Mouse (Mus musculus): ENCODE measurements around the gene Fdxr.
A peak's percentile ranks its signal among the peaks of the same experiment; 100 is the strongest.

Fdxr gene

DNA sequence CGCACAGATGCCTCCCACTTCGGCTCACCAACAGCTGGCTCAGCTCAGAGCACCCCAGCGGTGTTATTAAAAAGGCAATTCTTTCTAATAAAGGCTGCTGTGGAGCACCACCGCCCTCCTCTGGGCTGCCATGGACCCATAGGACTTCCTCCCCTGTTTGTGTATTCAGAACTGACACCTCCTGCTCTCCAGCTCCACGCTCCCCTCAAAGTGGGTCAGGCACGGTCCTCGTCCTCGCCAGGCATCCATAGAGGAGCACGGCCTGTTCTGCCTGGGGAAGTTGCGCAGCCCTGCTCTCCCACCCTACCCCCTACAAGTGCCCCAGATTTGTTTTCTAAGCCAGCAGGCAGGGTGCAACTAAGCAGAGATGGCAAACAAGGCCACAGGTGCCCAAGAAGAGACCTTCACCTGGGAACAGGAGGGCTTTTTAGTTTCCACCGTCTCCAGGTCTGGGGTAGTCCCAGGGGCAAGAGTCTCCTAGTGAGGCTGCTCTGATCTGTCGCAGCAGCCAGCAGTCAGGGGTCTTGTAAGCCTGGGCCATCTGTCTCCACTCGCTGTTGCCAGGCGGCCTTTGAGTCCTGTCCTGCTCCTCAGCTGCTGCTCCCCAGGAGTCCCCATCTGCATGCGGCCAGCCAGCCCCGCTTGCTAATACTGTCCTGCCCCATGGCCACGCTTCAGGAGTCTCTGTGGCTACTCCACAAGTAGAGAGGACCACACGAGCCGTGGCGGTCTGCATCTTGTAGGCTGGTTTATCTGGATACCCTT, 43.1 kb downstream of the Fdxr start:
- DNase-seq: peak; percentile 44

DNA sequence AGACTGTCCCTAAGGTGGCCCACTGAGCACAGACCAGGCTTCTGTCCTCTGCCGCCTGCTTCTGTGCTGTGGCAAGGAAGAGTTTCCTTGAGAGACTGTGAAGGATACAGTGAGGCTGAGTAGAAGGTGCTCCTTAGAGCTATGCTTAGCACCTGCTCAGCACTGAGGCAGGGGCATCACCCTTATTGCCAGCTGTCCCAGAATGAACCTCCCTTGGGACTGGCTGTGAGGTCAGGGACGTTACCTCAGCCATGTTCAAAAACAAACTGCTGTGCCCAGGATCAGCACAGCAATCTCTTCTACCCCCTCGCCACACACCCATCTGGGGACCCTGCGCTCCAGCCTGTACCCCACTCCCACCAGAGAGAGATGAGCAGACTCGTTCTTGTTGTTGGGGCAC, 44.0 kb downstream of the Fdxr start:
- no peak for DNase-seq

DNA sequence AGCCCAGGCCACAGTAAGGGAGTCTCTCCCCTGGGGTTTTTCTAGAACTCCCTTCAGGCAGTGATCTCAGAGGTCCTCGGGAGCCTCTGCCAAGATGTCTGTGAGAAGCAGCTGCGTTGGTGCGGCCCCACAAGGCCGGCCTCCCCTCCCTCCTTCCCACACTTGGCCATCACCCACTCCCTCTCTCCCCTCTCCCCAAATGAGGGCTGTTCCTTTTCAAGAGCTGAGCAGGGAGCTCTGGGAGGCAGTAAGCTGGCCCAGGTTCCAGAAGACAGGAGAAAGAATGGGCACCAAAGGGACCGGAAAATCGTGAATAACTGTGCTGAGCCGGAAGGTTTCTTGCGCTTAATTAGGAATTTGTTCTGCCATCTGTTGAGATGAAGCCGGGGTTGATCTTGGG, 44.9 kb downstream of the Fdxr start:
- DNase-seq: peak; percentile 45

GRCm38 (mm10) chr11:115231168-115231915, 45.5 kb downstream of the Fdxr start:
- peak; percentile 59 for DNase-seq

DNA sequence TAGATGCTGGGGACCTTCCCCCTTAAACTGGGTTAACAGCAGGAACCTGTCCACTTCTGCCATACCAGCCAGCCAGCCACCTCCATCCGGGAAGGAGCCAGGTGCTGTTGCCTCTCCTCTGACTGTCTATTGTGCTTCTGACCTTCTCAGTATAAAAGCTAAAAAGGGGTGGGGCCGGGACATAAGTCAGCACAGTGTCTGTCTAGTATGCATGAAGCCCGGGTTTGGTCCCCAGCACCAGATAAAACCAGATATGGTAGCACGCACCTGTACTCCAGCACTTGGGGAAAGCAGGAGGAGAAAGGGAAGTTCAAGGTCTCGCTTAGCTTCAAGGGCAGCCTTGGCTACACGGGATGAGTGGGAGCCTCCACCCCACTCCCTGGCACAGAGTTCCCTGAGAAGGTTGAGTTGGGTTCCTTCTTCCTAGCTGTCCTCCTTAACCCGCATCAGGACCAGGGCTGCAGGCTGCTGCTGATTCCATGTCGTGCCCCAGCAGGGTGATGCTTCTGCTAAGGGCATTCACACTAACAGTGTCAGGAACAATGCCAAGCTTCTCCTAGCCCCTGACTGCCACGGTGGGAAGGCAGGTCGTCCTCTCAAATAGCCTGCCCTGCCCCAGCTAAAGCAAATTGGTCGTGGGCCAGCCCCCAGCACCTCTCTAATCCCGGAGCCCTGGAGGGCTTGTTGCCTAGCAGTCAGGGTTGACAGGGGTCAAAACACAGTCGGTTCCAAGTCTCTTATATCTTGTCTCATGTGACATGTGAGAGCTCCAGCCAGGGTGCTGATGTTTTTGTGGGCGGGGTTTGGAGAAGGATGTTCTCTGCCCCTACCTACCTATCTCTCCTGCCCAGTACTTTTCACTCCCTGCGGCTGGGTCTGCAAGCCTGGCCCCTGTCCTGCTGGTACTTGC, 47.6 kb downstream of the Fdxr start:
- no peak for DNase-seq

DNA sequence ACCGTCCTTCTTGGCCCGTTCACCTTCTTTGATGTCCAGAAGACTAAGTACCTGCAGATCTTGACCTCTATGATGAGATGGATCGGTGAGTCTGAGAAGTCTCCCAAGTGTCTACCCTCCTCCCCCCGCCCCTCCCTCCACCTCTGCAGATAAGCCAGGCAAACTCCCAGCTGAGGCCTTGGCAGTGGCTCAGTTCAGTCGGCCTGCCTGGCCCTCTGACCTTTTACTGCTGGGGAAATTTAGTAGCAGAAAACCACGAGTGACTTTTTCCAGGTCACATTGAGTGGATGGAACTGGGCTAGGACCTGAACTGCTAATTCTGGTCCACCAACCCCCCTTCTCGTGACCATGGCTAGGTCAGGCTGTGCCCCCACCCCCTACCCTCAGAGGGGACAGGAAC, 48.4 kb downstream of the Fdxr start:
- DNase-seq: no peak

GRCm38 (mm10) chr11:115227640-115228039, 49.2 kb downstream of the Fdxr start:
- no peak for DNase-seq

GRCm38 (mm10) chr11:115226811-115227491, 49.9 kb downstream of the Fdxr start:
- no peak for DNase-seq

GRCm38 (mm10) chr11:115225301-115225700, 51.5 kb downstream of the Fdxr start:
- no peak for DNase-seq

DNA sequence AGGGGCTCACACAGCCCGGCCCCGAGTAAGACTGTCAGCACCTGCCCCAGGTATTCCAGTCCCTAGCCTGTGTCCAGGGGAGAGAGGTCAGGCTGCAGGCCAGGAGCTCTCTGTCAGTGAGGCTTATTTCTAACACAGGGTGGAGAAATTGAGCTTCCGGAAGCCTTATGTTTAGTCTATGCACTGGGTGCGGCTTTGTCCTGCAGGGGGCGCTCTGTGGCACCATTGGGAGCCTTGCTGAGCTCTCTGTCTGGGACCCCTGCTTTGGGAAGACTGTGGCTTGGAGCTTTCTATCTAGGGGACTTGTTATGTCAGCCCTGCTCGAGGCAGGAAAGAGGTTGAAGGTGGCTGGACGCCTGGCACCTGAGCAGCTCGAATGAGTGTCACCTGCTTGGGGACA, 52.0 kb downstream of the Fdxr start:
- DNase-seq: peak; percentile 75

GRCm38 (mm10) chr11:115223877-115224276, 53.0 kb downstream of the Fdxr start:
- no peak for DNase-seq

GRCm38 (mm10) chr11:115223451-115223850, 53.4 kb downstream of the Fdxr start:
- DNase-seq: no peak

DNA sequence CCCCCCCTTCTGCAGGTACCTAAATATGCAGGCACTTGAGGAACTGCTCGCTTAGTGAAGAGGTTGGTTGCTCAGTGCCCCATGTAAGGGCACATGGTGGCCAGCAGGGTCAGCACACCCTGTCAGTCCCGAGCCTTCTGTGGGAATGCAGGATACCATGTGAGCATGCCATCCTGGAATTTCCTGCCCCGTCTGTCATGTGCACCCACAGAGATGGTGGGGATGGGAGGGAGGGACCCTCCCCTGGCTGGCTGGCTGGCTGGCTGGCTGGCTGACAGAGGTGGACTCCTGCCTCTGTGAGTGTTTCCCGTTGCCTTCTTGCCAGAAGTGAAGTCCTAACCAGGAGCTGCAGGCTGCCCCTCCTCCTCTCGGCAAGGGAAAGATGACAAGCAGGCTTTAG, 54.3 kb downstream of the Fdxr start:
- DNase-seq: no peak

GRCm38 (mm10) chr11:115222077-115222476, 54.8 kb downstream of the Fdxr start:
- peak; percentile 79 for DNase-seq

DNA sequence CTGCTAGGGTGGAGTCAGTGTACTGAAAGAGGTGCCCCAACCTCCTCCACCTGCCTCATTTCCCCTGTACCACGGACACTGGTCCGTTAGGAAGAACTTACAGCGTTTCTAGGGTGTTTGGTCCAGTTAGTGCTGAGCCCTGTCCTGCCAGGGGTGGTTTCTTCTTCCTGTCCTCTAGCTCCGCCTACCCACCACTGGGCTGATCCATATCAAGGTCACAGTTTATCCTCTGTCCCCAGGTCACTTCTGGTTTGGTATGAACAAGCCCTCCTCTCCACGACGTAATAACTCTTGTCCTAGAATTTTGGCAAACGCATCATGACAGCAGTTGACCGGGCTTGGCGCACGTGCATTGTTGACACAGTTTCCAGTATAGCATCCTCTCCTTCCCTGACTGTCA, 57.2 kb downstream of the Fdxr start:
- DNase-seq: no peak

DNA sequence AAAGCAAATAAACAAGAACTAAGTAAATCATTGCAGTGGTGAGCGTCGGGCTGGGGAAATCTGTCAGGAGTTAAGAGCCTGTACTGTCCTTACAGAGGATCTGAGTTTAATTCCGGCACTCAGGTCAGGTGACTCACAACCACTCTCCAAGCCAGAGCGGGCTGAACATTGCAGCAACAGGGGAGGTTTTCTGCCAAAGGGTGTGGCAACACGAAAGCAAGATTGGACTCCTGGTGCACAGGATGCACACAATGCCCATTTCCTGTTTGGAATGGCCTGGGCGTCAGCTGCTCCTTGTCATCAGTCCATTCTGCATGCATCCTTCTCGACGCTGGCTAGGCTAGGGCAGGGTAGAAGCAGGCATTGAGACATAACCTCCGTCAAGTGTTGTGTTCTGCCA, 57.6 kb downstream of the Fdxr start:
- no peak for DNase-seq
